Mouse (Mus musculus) megakaryocyte, embryonic 14.5 days (primary cell): Measurements from ENCODE around the gene Ppm1m. TPM values are rescaled to one million over a fixed set of nuclear protein-coding genes. Genes with fewer than 3 reads are reported as not detected.
A peak's percentile ranks its signal among the peaks of the same experiment; 100 is the strongest.

Experiments used
- H3K27me3 ChIP-seq: replicated peaks from 2 replicates; pipeline ENCODE3; 2012; ENCODE audit warnings: inconsistent platforms
- H3K36me3 ChIP-seq: replicated peaks from 2 replicates; pipeline ENCODE3; 2012; ENCODE audit warnings: low read length, inconsistent platforms, mixed read lengths
- H3K4me1 ChIP-seq: 2 replicates; pipeline ENCODE4 v1.6.1; 2012; ENCODE audit warnings: inconsistent platforms
- H3K4me3 ChIP-seq: replicated peaks from 2 replicates; pipeline ENCODE3; 2012; ENCODE audit warnings: moderate library complexity, mild to moderate bottlenecking, inconsistent platforms
- H3K9me3 ChIP-seq: 2 replicates; pipeline ENCODE4 v1.6.1; 2012; ENCODE audit warnings: inconsistent platforms
- FLI1 ChIP-seq: IDR thresholded peaks from 2 replicates; pipeline ENCODE4 v1.6.1; 2012; ENCODE audit warnings: low read length, inconsistent platforms, mixed read lengths
- GATA1 ChIP-seq: IDR thresholded peaks from 3 replicates; pipeline ENCODE4 v1.6.1; 2012; ENCODE audit warnings: mixed read lengths, low read length, inconsistent platforms, borderline replicate concordance
- polyA plus RNA-seq: library from polyadenylated mRNA; stranded (reverse); fragments of >175 nt; gene quantifications from 2 replicates; pipeline ENCODE4 v1.2.3, GENCODE M21; 2012; ENCODE audit warnings: low replicate concordance; ENCODE audit not compliant: insufficient read depth

Ppm1m gene
- polyA plus RNA-seq, 1 experiment = 8.2 TPM

DNA sequence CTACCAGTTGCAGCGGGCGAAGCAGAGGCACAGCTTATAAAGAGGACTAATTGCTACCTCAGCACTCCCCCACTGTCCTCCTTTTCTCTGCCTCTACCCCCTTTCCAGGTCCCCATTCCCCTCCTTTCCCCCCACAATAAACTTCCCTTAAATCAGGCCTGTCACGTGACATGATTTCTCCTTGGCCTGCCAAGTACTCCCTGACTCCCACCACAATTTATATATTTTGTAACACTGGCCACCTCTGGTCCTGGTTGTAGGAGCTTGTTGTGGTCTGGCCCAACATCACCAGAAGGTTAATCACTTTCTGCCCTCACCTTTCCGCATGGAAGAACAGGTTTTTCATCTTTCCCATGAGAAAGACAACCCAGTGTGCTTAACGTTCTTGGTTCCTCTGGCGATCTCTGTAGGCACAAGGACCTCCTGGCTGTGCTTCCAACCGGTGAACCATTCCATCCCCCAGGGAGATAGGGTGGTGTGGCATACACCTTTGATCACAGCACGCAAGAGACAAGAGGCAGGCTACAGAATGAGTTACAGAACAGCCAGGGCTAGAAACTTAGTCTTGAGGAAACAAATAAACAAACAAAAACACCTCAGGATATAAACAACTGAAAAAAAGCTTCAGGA is 21.5 kb upstream of the Ppm1m start:
- peaks cover 17% of the 10 kb centered on the region for H3K36me3 ChIP-seq
- TF ChIP-seq GATA1 = no peak
- no peak for TF ChIP-seq FLI1
- H3K4me1 ChIP-seq = peaks cover 23% of the 10 kb centered on the region
- no peak overlapping the region for H3K4me3 ChIP-seq
- no peaks in the 10 kb centered on the region; the same call in 1 of the 2 replicates for H3K9me3 ChIP-seq
- peaks cover 48% of the 10 kb centered on the region for H3K27me3 ChIP-seq

DNA sequence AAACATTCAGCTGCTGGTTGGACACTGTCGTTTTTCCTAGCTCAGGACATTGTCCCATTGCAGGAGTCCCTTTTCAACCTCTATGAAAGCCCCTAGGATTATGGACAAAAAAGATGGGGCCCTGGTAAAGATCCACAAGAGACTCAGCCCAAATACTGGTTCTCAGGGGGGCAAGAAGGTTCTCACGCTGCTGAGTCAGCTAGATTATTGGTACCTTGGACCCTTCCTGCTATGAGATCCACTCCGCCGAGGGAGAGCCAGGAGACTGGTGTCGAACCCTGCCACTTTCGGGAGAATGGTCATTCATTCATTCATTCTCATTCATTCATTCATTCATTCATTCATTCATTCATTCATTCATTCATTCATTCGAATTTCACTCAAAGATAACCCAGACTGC is 17.4 kb upstream of the Ppm1m start:
- Histone ChIP-seq H3K4me3 (no peak overlapping the region), H3K36me3 (peaks cover 57% of the 10 kb centered on the region), H3K27me3 (peaks cover 10% of the 10 kb centered on the region), H3K4me1 (peaks cover 21% of the 10 kb centered on the region), H3K9me3 (no peaks in the 10 kb centered on the region)
- TF ChIP-seq GATA1 (no peak), FLI1 (no peak)

GRCm38 (mm10) chr9:106215341-106216125 is 16.0 kb upstream of the Ppm1m start:
- Histone ChIP-seq H3K27me3 (no peaks in the 10 kb centered on the region), H3K36me3 (peaks cover 71% of the 10 kb centered on the region)

DNA sequence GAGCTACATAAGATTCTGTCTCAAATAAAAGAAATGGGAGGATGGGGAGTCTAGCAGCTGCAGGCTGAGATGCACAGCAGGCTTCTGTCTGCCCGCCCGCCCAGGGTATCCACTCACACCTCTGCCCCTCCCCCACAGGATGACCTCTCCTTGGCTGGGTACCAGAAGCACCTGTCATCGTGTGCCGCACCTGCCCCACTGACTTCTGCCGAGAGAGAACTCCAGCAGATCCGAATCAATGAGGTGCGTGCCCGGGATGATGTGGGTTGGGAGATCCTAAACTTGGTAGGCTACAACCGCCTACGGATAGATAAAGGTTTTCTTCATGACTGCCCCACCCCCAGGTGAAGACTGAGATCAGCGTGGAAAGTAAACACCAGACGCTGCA is 13.0 kb upstream of the Ppm1m start:
- Histone ChIP-seq H3K4me1 (peaks cover 60% of the 10 kb centered on the region), H3K4me3 (no peak overlapping the region), H3K9me3 (no peaks in the 10 kb centered on the region), H3K36me3 (peaks cover 96% of the 10 kb centered on the region), H3K27me3 (no peaks in the 10 kb centered on the region)
- TF ChIP-seq FLI1 = no peak
- TF ChIP-seq GATA1 = no peak

More at GRCm38 (mm10) chr9:106215341-106216125, 16.0 kb upstream of the Ppm1m start:
- Histone ChIP-seq H3K9me3 (no peaks in the 10 kb centered on the region), H3K4me3 (no peak overlapping the region), H3K4me1 (peaks cover 35% of the 10 kb centered on the region)
- TF ChIP-seq FLI1 = no peak
- TF ChIP-seq GATA1 = no peak

DNA sequence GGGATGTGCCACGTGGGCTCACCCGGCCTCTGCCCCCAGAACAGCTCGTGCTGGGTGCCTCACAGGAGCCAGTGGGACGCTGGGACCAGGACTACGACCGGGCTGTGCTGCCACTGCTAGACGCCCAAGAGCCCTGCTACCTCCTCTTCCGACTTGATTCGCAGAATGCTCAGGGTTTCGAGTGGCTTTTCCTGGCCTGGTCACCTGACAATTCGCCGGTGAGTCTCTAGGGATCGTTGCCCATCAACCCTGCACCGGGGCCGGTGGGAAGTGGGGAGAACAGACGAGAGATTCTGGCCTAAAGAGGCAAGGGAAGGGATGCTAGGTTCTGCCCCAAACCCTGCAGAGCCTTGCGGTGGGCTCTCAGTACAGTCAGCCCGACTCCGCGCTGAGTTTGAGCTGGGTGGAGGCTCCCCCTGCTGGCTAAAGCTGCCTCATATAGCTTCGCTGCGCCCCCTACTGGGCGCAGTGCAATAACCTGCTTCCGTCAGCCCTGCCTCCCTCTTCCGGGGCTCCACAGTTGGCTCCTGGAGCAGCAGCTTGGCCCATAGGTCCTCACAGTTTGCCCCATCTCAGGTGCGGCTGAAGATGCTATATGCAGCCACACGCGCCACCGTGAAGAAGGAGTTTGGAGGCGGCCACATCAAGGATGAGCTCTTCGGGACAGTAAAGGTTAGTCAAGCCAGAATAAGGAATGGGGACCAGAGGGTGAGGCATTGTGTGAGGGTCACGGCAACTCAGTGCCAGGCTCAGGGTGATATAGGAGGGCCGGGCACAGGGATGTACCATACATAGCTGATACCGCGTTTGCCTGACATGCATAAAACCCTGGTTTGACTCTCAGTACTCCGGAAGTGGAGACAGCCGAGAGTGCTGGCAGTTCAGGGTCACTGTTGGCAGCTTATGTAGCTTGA is 12.4 kb upstream of the Ppm1m start:
- TF ChIP-seq FLI1 = no peak
- no peak for TF ChIP-seq GATA1
- Histone ChIP-seq H3K4me3 (peak overlapping the region; percentile 56), H3K27me3 (no peaks in the 10 kb centered on the region), H3K36me3 (peaks cover 96% of the 10 kb centered on the region), H3K9me3 (no peaks in the 10 kb centered on the region), H3K4me1 (peaks cover 67% of the 10 kb centered on the region)

DNA sequence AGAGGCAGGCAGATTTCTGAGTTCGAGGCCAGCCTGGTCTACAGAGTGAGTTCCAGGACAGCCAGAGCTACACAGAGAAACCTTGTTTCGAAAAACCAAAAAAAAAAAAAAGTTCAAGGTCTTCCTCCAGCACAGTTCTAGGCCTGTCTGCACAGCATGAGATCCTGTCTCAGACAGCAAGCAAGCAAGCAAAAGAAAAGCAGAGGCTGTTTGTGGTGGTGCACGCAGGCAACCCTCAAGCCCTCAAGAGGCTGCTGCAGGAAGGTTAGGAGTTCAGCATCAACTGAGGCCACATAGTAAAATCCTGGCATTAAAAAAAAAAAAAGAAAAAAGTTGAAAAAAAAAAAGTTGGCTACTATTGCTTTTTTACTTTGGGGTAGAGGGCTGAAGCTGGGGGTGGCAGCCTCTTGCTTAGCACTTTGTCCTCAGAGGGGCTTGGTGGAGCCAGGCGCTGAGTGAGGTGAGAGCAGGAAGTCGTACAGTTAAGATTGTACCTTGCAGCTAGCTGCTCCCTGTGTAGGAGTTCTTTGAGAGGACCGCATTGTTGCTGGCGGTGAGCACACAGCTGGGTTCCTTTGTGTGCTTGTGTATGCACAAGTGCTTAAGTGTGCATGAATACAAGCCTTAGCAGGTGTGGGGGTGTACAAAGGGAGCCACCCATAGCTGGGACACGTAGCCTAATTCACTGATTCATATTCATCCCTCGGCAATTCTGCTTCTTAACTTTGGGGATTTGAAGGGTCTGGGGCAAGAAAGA is 11.5 kb upstream of the Ppm1m start:
- TF ChIP-seq FLI1 = no peak
- no peak for TF ChIP-seq GATA1
- Histone ChIP-seq H3K36me3 (peaks cover 95% of the 10 kb centered on the region), H3K27me3 (no peaks in the 10 kb centered on the region), H3K4me3 (no peak overlapping the region), H3K9me3 (no peaks in the 10 kb centered on the region), H3K4me1 (peaks cover 76% of the 10 kb centered on the region)

GRCm38 (mm10) chr9:106209954-106210353 is 10.4 kb upstream of the Ppm1m start:
- Histone ChIP-seq H3K4me1 (peaks cover 84% of the 10 kb centered on the region), H3K4me3 (no peak overlapping the region), H3K36me3 (peaks cover 91% of the 10 kb centered on the region), H3K9me3 (no peaks in the 10 kb centered on the region), H3K27me3 (no peaks in the 10 kb centered on the region)
- TF ChIP-seq FLI1 (no peak), GATA1 (no peak)

DNA sequence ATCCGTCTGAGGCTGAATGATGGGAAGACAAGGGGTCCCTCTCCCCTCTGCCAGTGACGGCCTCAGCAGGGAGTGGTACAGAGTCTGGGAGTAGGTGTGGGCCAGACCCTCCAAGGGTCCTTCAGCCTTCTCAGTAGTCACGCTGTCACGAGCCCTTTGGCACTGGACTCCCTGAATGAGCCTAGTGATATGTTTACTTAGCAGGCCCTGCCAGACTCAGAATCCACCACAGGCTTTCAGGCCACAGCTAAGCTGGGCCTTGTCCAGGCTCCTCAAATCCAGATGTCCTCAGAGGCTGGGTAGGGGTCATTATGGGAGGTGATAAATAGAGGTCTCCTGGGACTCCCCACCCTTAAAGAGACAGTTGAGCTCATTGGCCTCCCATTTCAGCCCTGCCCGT is 8.6 kb upstream of the Ppm1m start:
- Histone ChIP-seq H3K36me3 (peaks cover 83% of the 10 kb centered on the region), H3K4me3 (peak overlapping the region; percentile 89), H3K27me3 (no peaks in the 10 kb centered on the region), H3K9me3 (no peaks in the 10 kb centered on the region), H3K4me1 (peaks cover 88% of the 10 kb centered on the region)
- TF ChIP-seq FLI1 = no peak
- no peak for TF ChIP-seq GATA1

DNA sequence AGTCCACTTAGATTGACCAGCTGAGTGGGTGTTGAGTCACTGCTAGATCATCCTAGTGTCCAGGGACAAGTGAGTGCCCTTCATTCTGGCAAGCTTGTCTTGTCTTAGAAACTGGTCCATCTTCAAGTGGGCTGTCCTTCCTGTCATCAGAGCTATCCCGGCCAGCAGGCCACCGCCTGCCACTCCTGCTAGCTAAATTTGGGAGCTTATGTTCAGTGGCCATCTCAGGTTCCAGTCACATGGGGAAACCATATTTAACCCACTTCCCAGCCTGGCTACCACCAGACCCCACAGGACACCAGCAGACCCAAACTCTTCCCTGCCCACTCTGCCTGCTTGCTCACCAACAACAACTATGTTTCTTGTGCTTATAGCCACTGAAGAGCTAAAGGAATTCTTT is 7.0 kb upstream of the Ppm1m start:
- no peaks in the 10 kb centered on the region for H3K27me3 ChIP-seq
- peaks cover 90% of the 10 kb centered on the region for H3K4me1 ChIP-seq
- peak overlapping the region; percentile 89 for H3K4me3 ChIP-seq
- no peaks in the 10 kb centered on the region for H3K9me3 ChIP-seq
- TF ChIP-seq FLI1 (no peak), GATA1 (no peak)
- H3K36me3 ChIP-seq = peaks cover 66% of the 10 kb centered on the region
